Mouse (Mus musculus) liver, embryonic 12.5 days (tissue): ENCODE measurements around the gene Sema4c. TPM values are rescaled to one million over a fixed set of nuclear protein-coding genes. Genes with fewer than 3 reads are reported as not detected.

Experiments used
- ATAC-seq: fragments of 200-750 bp; cut with Nextera tagmentation; 2 replicates; pipeline ENCODE4 v1.8.0; 2017; ENCODE audit warnings: moderate number of reproducible peaks, mild to moderate bottlenecking, moderate library complexity
- H3K27ac ChIP-seq: fragments of 300-500 bp; sonication (generic); 2 replicates; pipeline ENCODE4 v1.5.1; 2016; ENCODE audit warnings: mild to moderate bottlenecking
- H3K27me3 ChIP-seq: fragments of 300-500 bp; sonication (generic); replicated peaks from 2 replicates; pipeline ENCODE4 v1.6.1; 2016; ENCODE audit warnings: mild to moderate bottlenecking, moderate library complexity
- H3K36me3 ChIP-seq: fragments of 300-500 bp; sonication (generic); 2 replicates; pipeline ENCODE4 v1.6.1; 2016; ENCODE audit warnings: mild to moderate bottlenecking, moderate library complexity
- H3K4me1 ChIP-seq: fragments of 300-500 bp; sonication (generic); 2 replicates; pipeline ENCODE4 v1.6.1; 2016
- H3K4me2 ChIP-seq: fragments of 300-500 bp; sonication (generic); 2 replicates; pipeline ENCODE4 v1.6.1; 2016; ENCODE audit warnings: mild to moderate bottlenecking, moderate library complexity
- H3K4me3 ChIP-seq: fragments of 300-500 bp; sonication (generic); 2 replicates; pipeline ENCODE4 v1.5.1; 2016; ENCODE audit warnings: mild to moderate bottlenecking, moderate library complexity
- H3K9ac ChIP-seq: fragments of 300-500 bp; sonication (generic); 2 replicates; pipeline ENCODE4 v1.6.1; 2016; ENCODE audit warnings: mild to moderate bottlenecking, moderate library complexity
- H3K9me3 ChIP-seq: fragments of 300-500 bp; sonication (generic); replicated peaks from 2 replicates; pipeline ENCODE4 v1.6.1; 2016; ENCODE audit warnings: mild to moderate bottlenecking, moderate library complexity
- WGBS: fragments of 180-500 bp; shearing (Covaris S2); methylation state at CpG from one replicate; pipeline ENCODE4 v1.1.7; 2016; ENCODE audit not compliant: insufficient replicate concordance; 5-methylcytosine and 5-hydroxymethylcytosine counted together
- polyA plus RNA-seq: library from polyadenylated mRNA; unstranded; fragments of >200 nt; fragmentation: Nextera tagmentation; extraction: Ambion mirVana; gene quantifications from 2 replicates; pipeline ENCODE4 v1.2.1, GENCODE M21; 2016

The Sema4c gene
- polyA plus RNA-seq, 1 experiment from 2014 or later: 3.9 TPM

DNA sequence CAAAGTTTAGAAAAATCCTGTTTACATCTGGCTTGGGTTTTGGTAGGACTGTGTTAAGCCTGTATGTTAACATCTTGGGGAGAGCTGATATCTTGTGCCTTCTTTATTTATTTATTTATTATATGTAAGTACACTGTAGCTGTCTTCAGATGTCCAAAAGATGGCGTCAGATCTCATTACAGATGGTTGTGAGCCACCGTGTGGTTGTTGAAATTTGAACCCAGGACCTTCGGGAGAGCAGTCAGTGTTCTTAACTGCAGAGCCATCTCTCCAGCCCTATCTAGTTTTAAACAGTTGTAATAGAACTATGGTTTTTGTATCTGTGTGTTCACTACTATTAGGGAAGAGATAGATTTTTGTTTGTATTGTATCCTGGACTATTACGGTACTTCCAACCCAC lies 28.9 kb downstream of the Sema4c start:
- Histone ChIP-seq H3K27me3 (no peaks in the 10 kb centered on the region), H3K4me1 (no peaks in the 10 kb centered on the region), H3K9me3 (no peaks in the 10 kb centered on the region), H3K4me2 (no peak overlapping the region), H3K9ac (no peak overlapping the region), H3K36me3 (peaks cover 40% of the 10 kb centered on the region), H3K27ac (no peak overlapping the region), H3K4me3 (no peak overlapping the region)
- 86% methylated on average over 4 of the region's 4 CpGs for WGBS
- ATAC-seq: no peak

DNA sequence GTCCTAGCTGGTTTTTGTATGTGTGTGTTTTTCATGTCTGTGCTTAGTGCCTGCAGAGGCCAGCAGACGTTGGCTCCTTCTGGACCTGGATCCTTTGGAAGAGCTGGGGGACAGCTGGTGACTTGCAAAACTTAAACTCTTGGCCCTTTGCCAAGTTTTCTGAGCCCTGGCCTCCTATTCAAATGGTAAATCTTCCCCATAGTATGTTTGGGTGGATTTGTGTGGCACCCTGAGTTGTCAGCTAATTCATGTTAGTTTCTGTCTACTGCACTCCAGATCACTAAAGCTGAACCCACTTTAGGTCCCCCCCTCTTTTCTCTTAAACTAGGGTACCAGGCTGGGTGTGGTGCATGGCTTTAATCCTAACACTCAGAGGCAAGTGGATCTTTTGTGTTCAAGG lies 29.8 kb downstream of the Sema4c start:
- Histone ChIP-seq H3K27me3 (no peaks in the 10 kb centered on the region), H3K4me3 (no peak overlapping the region), H3K9me3 (no peaks in the 10 kb centered on the region), H3K4me2 (no peak overlapping the region), H3K4me1 (no peaks in the 10 kb centered on the region), H3K27ac (no peak overlapping the region), H3K9ac (no peak overlapping the region), H3K36me3 (peaks cover 49% of the 10 kb centered on the region)
- ATAC-seq: no peak
- 45% methylated on average over 1 of the region's 1 CpGs for WGBS

GRCm38 (mm10) chr1:36526903-36527302 lies 31.2 kb downstream of the Sema4c start:
- no peak for ATAC-seq
- H3K27ac ChIP-seq: no peak overlapping the region

GRCm38 (mm10) chr1:36525774-36526173 lies 32.4 kb downstream of the Sema4c start:
- ATAC-seq: no peak
- Histone ChIP-seq H3K36me3 (peaks cover 65% of the 10 kb centered on the region), H3K4me1 (no peaks in the 10 kb centered on the region), H3K27ac (no peak overlapping the region), H3K9me3 (no peaks in the 10 kb centered on the region), H3K27me3 (no peaks in the 10 kb centered on the region), H3K9ac (no peak overlapping the region), H3K4me2 (no peak overlapping the region), H3K4me3 (no peak overlapping the region)
- 82% methylated on average over 12 of the region's 12 CpGs for WGBS

More at GRCm38 (mm10) chr1:36526903-36527302, 31.2 kb downstream of the Sema4c start:
- H3K27me3 ChIP-seq: no peaks in the 10 kb centered on the region
- H3K4me2 ChIP-seq: no peak overlapping the region
- no peak overlapping the region for H3K9ac ChIP-seq
- H3K4me3 ChIP-seq: no peak overlapping the region
- peaks cover 61% of the 10 kb centered on the region for H3K36me3 ChIP-seq
- no peaks in the 10 kb centered on the region for H3K4me1 ChIP-seq
- 86% methylated on average over 10 of the region's 10 CpGs for WGBS
- no peaks in the 10 kb centered on the region for H3K9me3 ChIP-seq

- Histone ChIP-seq H3K27me3 (no peaks in the 10 kb centered on the region), H3K27ac (no peak overlapping the region), H3K4me1 (no peaks in the 10 kb centered on the region), H3K4me2 (no peak overlapping the region), H3K9ac (no peak overlapping the region), H3K4me3 (no peak overlapping the region), H3K9me3 (no peaks in the 10 kb centered on the region), H3K36me3 (peaks cover 79% of the 10 kb centered on the region)
- ATAC-seq: no peak
- WGBS: 92% methylated on average over 5 of the region's 5 CpGs
Observed at GRCm38 (mm10) chr1:36524058-36524457, 34.1 kb downstream of the Sema4c start.

DNA sequence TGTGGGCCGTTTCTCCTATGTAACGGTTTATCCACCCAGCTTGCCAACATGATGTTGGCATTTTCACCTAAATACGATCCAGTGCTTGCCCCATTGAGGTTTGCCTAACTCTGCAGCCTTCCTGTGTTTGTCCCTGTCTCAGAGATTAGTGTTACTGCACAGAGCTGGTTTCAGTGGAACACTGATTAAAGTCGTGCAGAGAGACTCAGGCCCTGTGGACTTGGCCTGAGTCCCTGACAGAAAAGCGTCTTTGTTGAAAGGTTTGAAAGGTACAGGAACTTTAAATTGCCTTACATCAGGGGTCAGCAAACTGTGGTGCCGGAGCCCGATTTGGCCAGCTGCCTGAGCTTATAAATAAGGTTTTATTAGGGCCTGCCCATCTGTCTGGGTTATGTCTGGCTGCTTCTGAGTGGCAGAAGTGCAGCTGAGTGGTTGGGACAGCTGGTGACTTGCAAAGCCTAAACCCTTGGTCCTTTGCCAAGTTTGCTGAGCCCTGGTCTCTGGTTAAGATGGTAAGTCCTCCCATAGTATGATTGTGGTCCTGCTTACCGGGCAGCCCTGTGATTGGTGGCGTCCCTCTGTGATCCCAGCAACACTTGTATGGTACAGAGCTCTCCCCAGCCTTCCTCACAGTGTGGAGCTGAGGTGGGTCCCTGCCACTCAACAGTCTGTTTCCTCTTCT lies 34.7 kb downstream of the Sema4c start:
- no peaks in the 10 kb centered on the region for H3K9me3 ChIP-seq
- no peaks in the 10 kb centered on the region for H3K27me3 ChIP-seq
- ATAC-seq: no peak
- H3K4me3 ChIP-seq: no peak overlapping the region
- peaks cover 85% of the 10 kb centered on the region for H3K36me3 ChIP-seq
- no peaks in the 10 kb centered on the region for H3K4me1 ChIP-seq
- H3K9ac ChIP-seq: no peak overlapping the region
- no peak overlapping the region for H3K27ac ChIP-seq
- H3K4me2 ChIP-seq: no peak overlapping the region
- WGBS: 79% methylated on average over 9 of the region's 9 CpGs

- Histone ChIP-seq H3K4me3 (no peak overlapping the region), H3K9ac (no peak overlapping the region), H3K27ac (no peak overlapping the region), H3K27me3 (no peaks in the 10 kb centered on the region), H3K36me3 (peaks cover 94% of the 10 kb centered on the region), H3K4me2 (no peak overlapping the region), H3K4me1 (no peaks in the 10 kb centered on the region), H3K9me3 (no peaks in the 10 kb centered on the region)
- ATAC-seq: no peak
- 86% methylated on average over 7 of the region's 7 CpGs for WGBS
Observed at GRCm38 (mm10) chr1:36522210-36522609, 35.9 kb downstream of the Sema4c start.

DNA sequence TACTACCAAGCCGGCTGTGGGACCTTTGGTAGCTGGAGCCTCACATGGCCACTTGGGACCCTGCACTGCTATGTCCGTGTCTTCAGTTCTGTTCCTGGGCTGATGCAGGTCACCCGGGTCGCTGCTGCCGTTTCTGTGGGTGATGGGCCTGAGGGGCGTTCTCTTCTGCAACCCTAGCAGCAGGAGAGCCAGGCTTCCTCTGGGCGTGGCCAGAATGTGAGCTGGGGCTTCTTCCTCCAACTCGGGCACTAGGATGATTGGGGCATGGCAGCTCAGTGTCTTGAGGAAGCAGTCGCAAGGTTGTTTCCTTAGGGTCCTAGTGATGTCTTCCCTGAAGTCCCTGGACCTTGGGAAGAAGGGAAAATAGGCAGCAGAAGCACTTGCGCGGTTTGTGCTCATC lies 38.5 kb downstream of the Sema4c start:
- no peak overlapping the region for H3K9ac ChIP-seq
- no peak for ATAC-seq
- peaks cover 12% of the 10 kb centered on the region for H3K4me1 ChIP-seq
- no peaks in the 10 kb centered on the region for H3K9me3 ChIP-seq
- no peak overlapping the region for H3K27ac ChIP-seq
- peaks cover 87% of the 10 kb centered on the region for H3K36me3 ChIP-seq
- 73% methylated on average over 11 of the region's 11 CpGs for WGBS
- H3K4me2 ChIP-seq: no peak overlapping the region
- no peak overlapping the region for H3K4me3 ChIP-seq
- no peaks in the 10 kb centered on the region for H3K27me3 ChIP-seq

GRCm38 (mm10) chr1:36518259-36518658 lies 39.9 kb downstream of the Sema4c start:
- no peak overlapping the region for H3K4me2 ChIP-seq
- H3K9ac ChIP-seq: no peak overlapping the region
- H3K4me1 ChIP-seq: peaks cover 25% of the 10 kb centered on the region
- WGBS: 83% methylated on average over 3 of the region's 3 CpGs
- peaks cover 82% of the 10 kb centered on the region for H3K36me3 ChIP-seq
- H3K27ac ChIP-seq: no peak overlapping the region
- H3K9me3 ChIP-seq: no peaks in the 10 kb centered on the region
- H3K27me3 ChIP-seq: no peaks in the 10 kb centered on the region
- H3K4me3 ChIP-seq: no peak overlapping the region
- no peak for ATAC-seq

- Histone ChIP-seq H3K9ac (0 out of 2 replicates have a peak overlapping the region, but pooled peaks have one; percentile 87), H3K9me3 (no peaks in the 10 kb centered on the region), H3K4me2 (peak overlapping the region; percentile 98), H3K27me3 (no peaks in the 10 kb centered on the region), H3K4me1 (peaks cover 35% of the 10 kb centered on the region), H3K27ac (no peak overlapping the region), H3K4me3 (peak overlapping the region; percentile 98), H3K36me3 (peaks cover 36% of the 10 kb centered on the region)
- 54% methylated on average over 2 of the region's 2 CpGs for WGBS
- ATAC-seq: no peak
Observed at GRCm38 (mm10) chr1:36513718-36514117, 44.4 kb downstream of the Sema4c start.

DNA sequence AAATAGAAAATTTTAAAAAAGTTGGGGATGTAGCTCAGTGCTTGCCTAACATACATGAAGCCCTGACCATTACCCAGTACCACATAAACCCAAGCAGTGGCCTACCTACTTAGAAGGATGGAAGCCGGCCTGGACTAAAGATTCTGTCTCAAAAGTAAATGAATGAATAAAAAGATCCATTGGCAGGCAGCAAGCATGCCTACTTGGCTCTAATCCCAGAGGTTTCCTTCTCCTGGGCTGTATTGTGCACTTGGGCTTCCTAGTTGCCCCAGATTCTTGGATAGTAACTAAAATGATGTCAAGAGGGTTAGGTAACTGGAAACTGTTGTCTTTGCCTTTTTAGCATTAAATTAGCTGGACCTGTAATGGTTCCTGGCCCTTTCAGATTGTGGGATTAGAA lies 44.8 kb downstream of the Sema4c start:
- Histone ChIP-seq H3K4me3 (peak overlapping the region; percentile 98), H3K4me1 (peaks cover 35% of the 10 kb centered on the region), H3K27ac (no peak overlapping the region), H3K36me3 (peaks cover 32% of the 10 kb centered on the region), H3K9ac (peak overlapping the region; percentile 87), H3K4me2 (peak overlapping the region; percentile 98), H3K9me3 (no peaks in the 10 kb centered on the region), H3K27me3 (no peaks in the 10 kb centered on the region)
- no peak for ATAC-seq
- 21% methylated on average over 1 of the region's 1 CpGs for WGBS

DNA sequence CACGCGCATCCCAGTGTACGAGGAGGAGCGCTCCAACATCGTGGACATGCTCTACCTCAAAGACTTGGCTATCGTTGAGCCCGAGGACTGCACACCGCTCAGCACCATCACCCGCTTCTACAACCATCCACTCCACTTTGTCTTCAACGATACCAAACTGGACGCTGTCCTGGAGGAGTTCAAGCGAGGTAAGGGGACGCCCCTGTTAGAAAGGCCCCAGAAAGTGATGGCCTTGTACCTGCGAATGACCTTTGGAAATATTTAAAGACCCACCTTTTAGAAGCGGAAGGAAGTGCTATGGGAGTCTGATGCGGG lies 45.2 kb downstream of the Sema4c start:
- WGBS: 4% methylated on average over 16 of the region's 16 CpGs
- Histone ChIP-seq H3K4me3 (peak overlapping the region; percentile 98), H3K9me3 (no peaks in the 10 kb centered on the region), H3K9ac (peak overlapping the region; percentile 87), H3K4me1 (peaks cover 35% of the 10 kb centered on the region), H3K4me2 (peak overlapping the region; percentile 98), H3K36me3 (peaks cover 28% of the 10 kb centered on the region), H3K27ac (peak overlapping the region; percentile 95; the same call in 1 of the 2 replicates), H3K27me3 (no peaks in the 10 kb centered on the region)
- ATAC-seq: no peak
